Mouse (Mus musculus) kidney, postnatal 14 days (tissue): ENCODE results near the gene Fam168b.

Experiments
- DNase-seq: peaks from one replicate; pipeline ENCODE4 v3.0.0; 2022; ENCODE audit warnings: mixed read lengths

The Fam168b gene

GRCm38 (mm10) chr1:34850343-34851136 is 7.7 kb upstream of the Fam168b start:
- DNase-seq: no peak

GRCm38 (mm10) chr1:34849745-34850342 is 7.0 kb upstream of the Fam168b start, which contains the start of gene Plekhb2:
Gene Plekhb2 (plus strand): TSS chr1:34849976.
- peak; percentile 93 for DNase-seq

GRCm38 (mm10) chr1:34847070-34847469 is 4.2 kb upstream of the Fam168b start:
- DNase-seq: no peak

- no peak for DNase-seq
Measured at GRCm38 (mm10) chr1:34842389-34842861, 440 bp downstream of the Fam168b start.

GRCm38 (mm10) chr1:34841709-34842388 is 1.0 kb downstream of the Fam168b start:
- DNase-seq: no peak

- DNase-seq: no peak
Measured at GRCm38 (mm10) chr1:34839241-34839640, 3.6 kb downstream of the Fam168b start.

GRCm38 (mm10) chr1:34837951-34838689 is 4.7 kb downstream of the Fam168b start:
- DNase-seq: no peak

- DNase-seq: no peak
Measured at GRCm38 (mm10) chr1:34834904-34835303, 8.0 kb downstream of the Fam168b start.

GRCm38 (mm10) chr1:34831381-34831780 is 11.5 kb downstream of the Fam168b start:
- DNase-seq: no peak

GRCm38 (mm10) chr1:34830934-34831333 is 11.9 kb downstream of the Fam168b start:
- DNase-seq: no peak

- no peak for DNase-seq
Measured at GRCm38 (mm10) chr1:34828528-34829294, 14.2 kb downstream of the Fam168b start.

GRCm38 (mm10) chr1:34827900-34828299 is 15.0 kb downstream of the Fam168b start:
- no peak for DNase-seq

- no peak for DNase-seq
Measured at GRCm38 (mm10) chr1:34825909-34826308, 17.0 kb downstream of the Fam168b start.

GRCm38 (mm10) chr1:34824208-34824607 is 18.7 kb downstream of the Fam168b start:
- no peak for DNase-seq

- DNase-seq: no peak
Measured at GRCm38 (mm10) chr1:34823353-34823752, 19.5 kb downstream of the Fam168b start.

- DNase-seq: no peak
Measured at GRCm38 (mm10) chr1:34822746-34823145, 20.1 kb downstream of the Fam168b start.

GRCm38 (mm10) chr1:34822003-34822402 is 20.9 kb downstream of the Fam168b start:
- no peak for DNase-seq

- DNase-seq: no peak
Measured at GRCm38 (mm10) chr1:34821411-34821810, 21.5 kb downstream of the Fam168b start.

GRCm38 (mm10) chr1:34819225-34819910 is 23.5 kb downstream of the Fam168b start:
- DNase-seq: no peak

- no peak for DNase-seq
Measured at GRCm38 (mm10) chr1:34815843-34816242, 27.0 kb downstream of the Fam168b start.
